Mouse (Mus musculus) small intestine, adult 2 months (tissue): Measurements from ENCODE around the gene Bend6. TPM values are rescaled to one million over a fixed set of nuclear protein-coding genes. Genes with fewer than 3 reads are reported as not detected.

Source experiments
- H3K27ac ChIP-seq: fragments of 200-500 bp; 2 replicates; pipeline ENCODE4 v1.5.1; 2012; ENCODE audit warnings: low read depth, low read length, control low read depth, inconsistent platforms; ENCODE audit not compliant: insufficient read depth
- H3K27me3 ChIP-seq: fragments of 200-500 bp; 2 replicates; pipeline ENCODE4 v1.6.1; 2012; ENCODE audit warnings: mild to moderate bottlenecking, moderate library complexity, low read length, inconsistent platforms; ENCODE audit not compliant: control insufficient read depth, insufficient read depth
- H3K36me3 ChIP-seq: fragments of 200-500 bp; 2 replicates; pipeline ENCODE4 v1.6.1; 2012; ENCODE audit warnings: mild to moderate bottlenecking, low read length, control low read depth, inconsistent platforms; ENCODE audit not compliant: control insufficient read depth, insufficient read depth
- H3K4me1 ChIP-seq: fragments of 200-500 bp; 2 replicates; pipeline ENCODE4 v1.6.1; 2012; ENCODE audit warnings: low read length, inconsistent platforms, mixed read lengths; ENCODE audit not compliant: control insufficient read depth, insufficient read depth, insufficient read length
- H3K4me3 ChIP-seq: fragments of 200-500 bp; 2 replicates; pipeline ENCODE4 v1.5.1; 2012; ENCODE audit warnings: low read depth, mild to moderate bottlenecking, control low read depth, inconsistent platforms, low read length, moderate library complexity
- CTCF ChIP-seq: fragments of 200-500 bp; IDR thresholded peaks from 2 replicates; pipeline ENCODE4 v1.5.1; 2012; ENCODE audit warnings: low read depth, mild to moderate bottlenecking, control low read depth, inconsistent platforms, low read length, moderate library complexity, mixed read lengths; ENCODE audit not compliant: insufficient replicate concordance, insufficient read length; ENCODE audit errors: extremely low read depth
- POLR2A ChIP-seq: fragments of 200-500 bp; IDR thresholded peaks from 2 replicates; pipeline ENCODE4 v1.6.1; 2012; ENCODE audit warnings: low read depth, mild to moderate bottlenecking, control low read depth, inconsistent platforms, low read length, moderate library complexity
- WGBS: fragments of 180-500 bp; shearing (Covaris S2); methylation state at CpG from one replicate; pipeline ENCODE4 v1.1.7; 2018; 5-methylcytosine and 5-hydroxymethylcytosine counted together
- polyA plus RNA-seq: library from polyadenylated mRNA; depleted of rRNA; stranded (reverse); fragments of >200 nt; gene quantifications from 2 replicates; pipeline ENCODE4 v1.2.3, GENCODE M21; 2012

Bend6 gene
- polyA plus RNA-seq, 1 experiment: 0.14 TPM

DNA sequence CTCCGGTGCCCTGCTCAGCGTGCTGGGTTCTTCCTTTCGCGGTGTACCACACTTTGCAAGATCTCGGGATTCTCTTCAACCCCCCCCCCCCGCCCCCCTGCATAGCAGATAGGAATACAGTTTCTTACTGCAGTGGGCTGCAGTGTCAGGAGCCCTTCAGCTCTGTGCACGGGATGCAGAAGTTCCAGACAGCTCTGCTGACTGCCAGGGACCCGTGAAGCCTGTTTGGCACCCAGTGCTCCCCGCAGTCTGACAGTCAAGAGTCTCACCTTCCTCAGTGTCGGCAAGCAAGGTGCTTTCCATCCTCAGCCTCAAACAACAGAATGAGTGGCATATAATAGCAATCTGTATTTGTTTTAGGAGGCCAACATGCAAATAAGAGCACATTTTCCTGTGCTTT, 1.4 kb downstream of the Bend6 start:
- WGBS: 31% methylated on average over 10 of the region's 10 CpGs
- TF ChIP-seq POLR2A (no peak), CTCF (no peak)
- peaks cover 18% of the 10 kb centered on the region for H3K27me3 ChIP-seq
- no peaks in the 10 kb centered on the region for H3K36me3 ChIP-seq
- H3K4me3 ChIP-seq: no peak overlapping the region
- H3K4me1 ChIP-seq: 0 out of 2 replicates have a peak, but pooled peaks cover 3% of the 10 kb centered on the region
- no peak overlapping the region for H3K27ac ChIP-seq

GRCm38 (mm10) chr1:33903587-33903986, 4.0 kb downstream of the Bend6 start:
- TF ChIP-seq POLR2A: no peak
- no peak for TF ChIP-seq CTCF
- 31% methylated on average over 9 of the region's 9 CpGs for WGBS
- Histone ChIP-seq H3K27me3 (peaks cover 17% of the 10 kb centered on the region), H3K4me3 (no peak overlapping the region), H3K36me3 (no peaks in the 10 kb centered on the region), H3K27ac (no peak overlapping the region), H3K4me1 (0 out of 2 replicates have a peak, but pooled peaks cover 3% of the 10 kb centered on the region)

GRCm38 (mm10) chr1:33900175-33900574, 7.4 kb downstream of the Bend6 start:
- H3K27me3 ChIP-seq: no peaks in the 10 kb centered on the region
- H3K4me1 ChIP-seq: no peaks in the 10 kb centered on the region
- H3K4me3 ChIP-seq: no peak overlapping the region
- no peaks in the 10 kb centered on the region for H3K36me3 ChIP-seq
- H3K27ac ChIP-seq: no peak overlapping the region
- WGBS: 57% methylated on average over 8 of the region's 8 CpGs
- TF ChIP-seq POLR2A: no peak
- no peak for TF ChIP-seq CTCF

DNA sequence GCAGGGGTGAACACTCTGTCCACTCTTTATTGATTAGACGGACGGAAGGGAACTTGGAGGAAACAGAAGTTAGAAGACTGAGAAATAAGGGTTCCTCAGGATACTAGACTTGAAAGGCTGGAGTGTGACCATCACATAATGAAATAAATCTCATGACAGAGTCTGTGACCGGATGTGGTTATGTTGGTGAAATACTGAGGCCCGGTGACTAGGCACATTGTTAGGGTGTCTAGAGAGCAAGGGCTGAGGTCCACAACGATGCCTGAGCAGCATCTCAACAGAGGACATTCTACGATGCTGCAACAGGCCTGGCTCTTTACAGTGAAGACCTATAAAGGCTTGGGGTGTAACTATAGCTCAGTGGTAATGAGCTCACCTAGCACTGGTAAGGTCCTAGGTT, 9.2 kb downstream of the Bend6 start:
- Histone ChIP-seq H3K27me3 (no peaks in the 10 kb centered on the region), H3K27ac (no peak overlapping the region), H3K4me3 (no peak overlapping the region), H3K36me3 (no peaks in the 10 kb centered on the region), H3K4me1 (no peaks in the 10 kb centered on the region)
- TF ChIP-seq POLR2A (no peak), CTCF (no peak)
- 88% methylated on average over 6 of the region's 6 CpGs for WGBS

DNA sequence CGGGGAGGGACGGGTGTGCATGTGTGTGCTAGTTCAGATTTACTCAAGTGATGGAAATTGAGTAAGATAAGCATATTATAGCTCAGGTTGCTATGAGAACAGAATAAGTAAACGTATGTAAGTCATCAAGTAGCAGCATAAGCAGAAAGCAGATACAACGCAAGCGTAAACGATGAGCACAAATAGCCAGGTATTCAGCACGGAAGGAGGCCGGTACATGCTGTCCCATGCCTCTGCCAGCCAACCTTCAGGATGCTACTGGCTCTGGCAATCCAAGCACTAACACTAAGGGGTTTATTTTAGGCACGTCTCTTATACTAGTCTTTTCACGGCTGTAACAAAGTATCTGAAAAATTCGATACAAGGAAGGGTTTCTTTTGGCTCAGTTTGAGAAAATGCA, 10.2 kb downstream of the Bend6 start:
- H3K27ac ChIP-seq: no peak overlapping the region
- no peak overlapping the region for H3K4me3 ChIP-seq
- TF ChIP-seq POLR2A (no peak), CTCF (no peak)
- no peaks in the 10 kb centered on the region for H3K27me3 ChIP-seq
- no peaks in the 10 kb centered on the region for H3K36me3 ChIP-seq
- H3K4me1 ChIP-seq: no peaks in the 10 kb centered on the region
- WGBS: 84% methylated on average over 11 of the region's 11 CpGs

- Histone ChIP-seq H3K27ac (no peak overlapping the region), H3K27me3 (no peaks in the 10 kb centered on the region), H3K4me1 (no peaks in the 10 kb centered on the region), H3K4me3 (no peak overlapping the region), H3K36me3 (no peaks in the 10 kb centered on the region)
- WGBS: 70% methylated on average over 4 of the region's 4 CpGs
- TF ChIP-seq CTCF (no peak), POLR2A (no peak)
These were observed 10.9 kb downstream of the Bend6 start for GRCm38 (mm10) chr1:33896666-33897065.

DNA sequence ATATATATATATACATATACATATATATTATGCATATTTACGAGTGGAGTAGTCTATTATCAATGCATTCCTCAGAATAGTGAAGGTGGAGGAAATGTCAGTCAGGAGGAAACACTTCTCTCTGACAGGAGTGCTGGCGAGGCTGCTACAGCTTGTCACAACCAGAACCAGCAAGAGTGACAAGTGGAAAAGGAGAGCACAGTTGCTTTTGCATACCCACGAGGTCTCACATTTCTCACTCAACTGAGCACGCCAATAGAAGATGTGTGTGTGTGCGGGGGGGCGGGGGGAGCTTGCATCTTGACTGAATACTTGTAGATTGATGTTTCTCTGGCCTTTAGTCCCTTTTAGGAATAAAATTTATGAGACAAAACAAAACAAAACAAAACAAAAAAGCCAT, 11.5 kb downstream of the Bend6 start:
- Histone ChIP-seq H3K27ac (no peak overlapping the region), H3K36me3 (no peaks in the 10 kb centered on the region), H3K4me3 (no peak overlapping the region), H3K27me3 (no peaks in the 10 kb centered on the region), H3K4me1 (no peaks in the 10 kb centered on the region)
- TF ChIP-seq POLR2A (no peak), CTCF (no peak)
- 71% methylated on average over 6 of the region's 6 CpGs for WGBS

- no peaks in the 10 kb centered on the region for H3K4me1 ChIP-seq
- WGBS: 61% methylated on average over 10 of the region's 10 CpGs
- no peak overlapping the region for H3K27ac ChIP-seq
- H3K27me3 ChIP-seq: no peaks in the 10 kb centered on the region
- H3K36me3 ChIP-seq: no peaks in the 10 kb centered on the region
- TF ChIP-seq POLR2A: no peak
- TF ChIP-seq CTCF: peak; percentile 49; the same call in 1 of the 2 replicates
- H3K4me3 ChIP-seq: no peak overlapping the region
These were observed 14.8 kb downstream of the Bend6 start for GRCm38 (mm10) chr1:33892784-33893183.
